Mouse (Mus musculus) lung, adult 2 months (tissue): ENCODE data around the gene Ppfia1. TPM values are rescaled to one million over a fixed set of nuclear protein-coding genes. Genes with fewer than 3 reads are reported as not detected.

Experiments
- DNase-seq: peaks from one replicate; pipeline ENCODE4 v3.0.0; 2022
- H3K4me1 ChIP-seq: fragments of 200-500 bp; 2 replicates; pipeline ENCODE4 v1.6.1; 2011; ENCODE audit warnings: low read length; ENCODE audit not compliant: control insufficient read depth, insufficient read depth
- H3K4me3 ChIP-seq: fragments of 200-500 bp; replicated peaks from 2 replicates; pipeline ENCODE3; 2011; ENCODE audit warnings: low read depth, mild to moderate bottlenecking, control low read depth, low read length; ENCODE audit errors: extremely low read depth
- CTCF ChIP-seq: fragments of 200-500 bp; IDR thresholded peaks from 2 replicates; pipeline ENCODE4 v1.5.1; 2011; ENCODE audit warnings: mild to moderate bottlenecking, low read length, control low read depth; ENCODE audit not compliant: insufficient read depth
- POLR2A ChIP-seq: fragments of 200-500 bp; IDR thresholded peaks from 2 replicates; pipeline ENCODE4 v1.6.1; 2011; ENCODE audit warnings: low read depth, mild to moderate bottlenecking, control low read depth, low read length, borderline replicate concordance; ENCODE audit errors: extremely low read depth
- WGBS: fragments of 180-500 bp; shearing (Covaris S2); methylation state at CpG from one replicate; pipeline ENCODE4 v1.1.7; 2018; 5-methylcytosine and 5-hydroxymethylcytosine counted together
- polyA plus RNA-seq: library from polyadenylated mRNA; depleted of rRNA; stranded (reverse); fragments of >200 nt; gene quantifications from 2 replicates; pipeline ENCODE4 v1.2.3, GENCODE M21; 2012

The Ppfia1 gene
- polyA plus RNA-seq, 1 experiment: 40.9 TPM

DNA sequence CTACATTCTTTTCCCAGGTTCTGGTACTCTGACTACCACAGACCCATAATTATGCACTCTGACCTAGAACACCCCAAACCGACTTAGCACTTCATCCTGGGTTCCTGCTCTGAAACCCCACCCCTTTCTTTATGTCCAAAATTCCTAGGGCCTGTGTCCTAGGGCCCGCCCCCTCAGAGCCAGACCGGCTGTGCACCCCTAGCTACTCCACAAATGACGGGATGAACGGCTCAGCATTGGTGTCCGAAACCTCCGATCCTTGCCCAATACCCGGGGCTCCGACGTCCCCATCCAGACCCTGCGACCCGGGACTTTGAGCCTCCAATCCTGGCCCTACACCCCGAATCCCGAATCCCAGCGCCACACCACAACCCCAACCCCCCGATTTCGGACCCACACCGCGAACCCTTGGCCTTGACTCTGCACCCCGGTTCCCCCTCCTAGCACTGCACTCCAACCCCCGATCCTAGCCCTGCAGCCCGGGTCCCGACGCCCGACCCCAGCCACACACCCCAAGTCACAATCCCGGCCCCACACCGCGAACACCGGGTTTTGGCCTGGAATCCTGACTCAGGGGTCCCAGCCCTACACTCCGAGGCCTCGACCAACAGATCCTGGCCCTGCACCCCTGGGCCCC is 83.5 kb downstream of the Ppfia1 start:
- peak; percentile 17 for DNase-seq
- TF ChIP-seq POLR2A (no peak), CTCF (no peak)

GRCm38 (mm10) chr7:144469181-144469641 is 84.3 kb downstream of the Ppfia1 start:
- Histone ChIP-seq H3K4me1 (no peaks in the 10 kb centered on the region), H3K4me3 (no peak overlapping the region)
- TF ChIP-seq CTCF (no peak), POLR2A (no peak)
- 8% methylated on average over 4 of the region's 4 CpGs for WGBS
- DNase-seq: peak; percentile 30

More for the DNA sequence above, 83.5 kb downstream of the Ppfia1 start:
- Histone ChIP-seq H3K4me3 (peak overlapping the region; percentile 82), H3K4me1 (no peaks in the 10 kb centered on the region)
- 6% methylated on average over 31 of the region's 31 CpGs for WGBS

GRCm38 (mm10) chr7:144468741-144469140 is 84.8 kb downstream of the Ppfia1 start:
- Histone ChIP-seq H3K4me1 (no peaks in the 10 kb centered on the region), H3K4me3 (no peak overlapping the region)
- no peak for TF ChIP-seq CTCF
- TF ChIP-seq POLR2A: no peak
- DNase-seq: no peak
- 75% methylated on average over 5 of the region's 5 CpGs for WGBS

DNA sequence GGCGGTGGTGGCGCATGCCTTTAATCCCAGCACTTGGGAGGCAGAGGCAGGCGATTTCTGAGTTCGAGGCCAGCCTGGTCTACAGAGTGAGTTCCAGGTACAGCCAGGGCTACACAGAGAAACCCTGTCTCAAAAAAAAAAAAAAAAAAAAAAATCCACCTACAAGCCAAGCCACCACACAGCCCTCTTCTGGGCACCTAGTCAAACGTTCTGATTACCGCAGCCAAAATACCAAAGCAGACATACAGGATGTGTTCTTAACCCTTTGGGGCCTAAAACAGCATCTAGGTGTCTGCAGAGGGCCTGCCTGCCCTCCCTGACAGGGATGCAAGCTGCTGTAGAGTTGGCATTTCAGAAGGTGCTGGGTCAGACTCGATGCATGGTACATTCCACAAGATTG is 91.0 kb downstream of the Ppfia1 start:
- no peak for TF ChIP-seq POLR2A
- no peak for TF ChIP-seq CTCF
- WGBS: 73% methylated on average over 7 of the region's 7 CpGs
- Histone ChIP-seq H3K4me1 (no peaks in the 10 kb centered on the region), H3K4me3 (no peak overlapping the region)
- DNase-seq: no peak

GRCm38 (mm10) chr7:144461246-144461902 is 92.2 kb downstream of the Ppfia1 start:
- H3K4me3 ChIP-seq: no peak overlapping the region
- no peaks in the 10 kb centered on the region for H3K4me1 ChIP-seq
- no peak for DNase-seq
- 88% methylated on average over 6 of the region's 6 CpGs for WGBS
- no peak for TF ChIP-seq POLR2A
- no peak for TF ChIP-seq CTCF

DNA sequence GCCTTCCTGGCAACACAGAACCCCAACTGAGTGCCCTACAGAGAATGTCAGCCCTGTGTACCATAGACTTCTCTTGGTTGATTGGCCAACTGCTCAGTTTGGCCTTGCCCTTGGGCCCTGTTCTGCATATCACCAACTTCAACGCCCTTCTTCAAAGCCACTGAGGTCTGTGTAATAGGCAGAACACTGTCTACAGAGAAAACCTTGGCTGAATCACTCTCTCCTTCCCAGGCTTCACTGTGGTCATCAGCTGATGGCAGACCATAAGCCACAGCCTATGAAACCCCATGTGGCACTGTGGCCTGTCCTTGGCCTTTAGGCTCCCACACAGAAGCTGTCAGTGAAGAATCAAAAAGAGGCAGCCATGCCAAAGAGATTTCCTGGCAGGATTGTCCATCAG is 94.6 kb downstream of the Ppfia1 start:
- 69% methylated on average over 1 of the region's 1 CpGs for WGBS
- no peak for DNase-seq
- Histone ChIP-seq H3K4me1 (no peaks in the 10 kb centered on the region), H3K4me3 (no peak overlapping the region)
- TF ChIP-seq POLR2A (no peak), CTCF (no peak)

DNA sequence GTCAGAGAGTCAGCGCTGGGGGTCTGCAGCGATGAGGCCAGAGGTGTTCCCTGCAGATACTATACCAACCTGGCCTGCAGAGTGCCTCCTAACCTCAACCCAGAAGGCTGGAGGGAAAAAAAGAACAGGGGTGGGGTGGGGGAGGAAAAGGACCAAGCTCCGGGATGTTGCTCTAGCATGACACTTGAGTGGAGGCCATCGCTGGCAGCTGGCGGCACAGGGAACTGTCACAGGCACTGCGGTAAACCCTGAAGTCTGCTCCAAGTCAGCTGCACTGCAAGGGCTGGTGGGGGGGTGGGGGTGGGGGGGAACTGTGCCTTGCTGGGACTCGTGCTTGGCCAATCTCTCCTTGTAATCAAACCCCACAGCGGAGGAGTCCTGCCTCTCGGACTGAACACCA is 102.9 kb downstream of the Ppfia1 start:
- no peak for DNase-seq
- WGBS: 83% methylated on average over 9 of the region's 9 CpGs
- no peak for TF ChIP-seq CTCF
- TF ChIP-seq POLR2A: no peak
- Histone ChIP-seq H3K4me1 (no peaks in the 10 kb centered on the region), H3K4me3 (no peak overlapping the region)

DNA sequence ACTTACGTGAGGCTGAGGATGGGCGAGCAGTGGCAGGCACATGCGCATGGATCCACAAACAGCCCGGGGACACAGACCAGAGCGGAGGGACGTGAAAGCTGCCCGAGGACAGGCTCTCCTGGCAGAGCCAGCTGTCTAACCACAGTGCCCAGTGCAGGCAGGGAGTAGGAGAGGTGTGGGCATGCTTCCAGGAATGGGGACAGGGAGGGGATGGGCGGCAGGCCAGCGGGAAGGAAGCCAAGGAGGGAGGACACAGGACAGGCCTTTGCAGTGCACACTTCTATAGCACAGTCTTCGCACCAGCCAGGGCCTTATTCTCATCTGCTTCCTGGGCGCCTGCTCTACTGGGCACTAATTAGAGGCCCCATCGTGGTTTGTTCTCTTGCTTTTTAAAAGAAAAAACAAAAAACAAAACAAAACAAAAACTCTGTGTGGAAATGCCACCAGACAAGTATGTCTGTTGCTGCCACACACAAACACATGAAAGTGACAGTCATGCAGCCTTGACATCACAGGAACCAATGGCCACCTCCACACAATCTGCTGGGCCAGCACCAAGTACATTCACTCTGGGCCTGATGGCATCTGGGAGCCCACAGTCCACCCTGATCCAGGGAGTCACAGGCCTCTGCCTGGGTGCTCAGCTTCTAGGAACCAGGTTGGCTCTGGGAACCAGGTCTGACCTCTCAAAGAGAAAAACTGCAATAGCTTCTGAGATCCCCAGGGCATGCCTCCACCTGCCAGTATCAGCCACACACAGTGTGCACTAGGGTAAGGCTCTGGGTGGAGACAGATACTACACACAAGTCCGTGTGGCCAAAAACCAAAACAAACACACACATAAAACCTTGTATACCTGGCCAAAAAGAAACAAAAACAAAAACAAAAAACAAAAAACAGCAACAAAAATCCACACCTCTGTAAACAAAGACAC is 103.6 kb downstream of the Ppfia1 start:
- TF ChIP-seq POLR2A (no peak), CTCF (no peak)
- DNase-seq: peak; percentile 80
- WGBS: 62% methylated on average over 13 of the region's 13 CpGs
- Histone ChIP-seq H3K4me1 (no peaks in the 10 kb centered on the region), H3K4me3 (no peak overlapping the region)

GRCm38 (mm10) chr7:144448186-144448585 is 105.3 kb downstream of the Ppfia1 start:
- no peak for DNase-seq
- Histone ChIP-seq H3K4me3 (no peak overlapping the region), H3K4me1 (no peaks in the 10 kb centered on the region)
- WGBS: 87% methylated on average over 1 of the region's 1 CpGs
- no peak for TF ChIP-seq POLR2A
- no peak for TF ChIP-seq CTCF

- Histone ChIP-seq H3K4me1 (no peaks in the 10 kb centered on the region), H3K4me3 (no peak overlapping the region)
- 49% methylated on average over 3 of the region's 3 CpGs for WGBS
- TF ChIP-seq POLR2A (no peak), CTCF (no peak)
- DNase-seq: no peak
These were observed 106.4 kb downstream of the Ppfia1 start for GRCm38 (mm10) chr7:144447146-144447545.
